Mouse (Mus musculus) neural tube, embryonic 11.5 days (tissue): ENCODE measurements around the gene Ptma. TPM values are rescaled to one million over a fixed set of nuclear protein-coding genes. Genes with fewer than 3 reads are reported as not detected.
A peak's percentile ranks its signal among the peaks of the same experiment; 100 is the strongest.

Source experiments
- ATAC-seq: fragments of 200-750 bp; cut with Nextera tagmentation; 2 replicates; pipeline ENCODE4 v1.8.0; 2017; ENCODE audit warnings: moderate number of reproducible peaks, mild to moderate bottlenecking, moderate TSS enrichment, moderate library complexity; ENCODE audit not compliant: insufficient read depth, low FRiP score, low TSS enrichment
- DNase-seq: peaks from one replicate; pipeline ENCODE4 v3.0.0-alpha.2; 2015; ENCODE audit warnings: low spot score
- H3K27ac ChIP-seq: fragments of 300-500 bp; sonication (generic); 2 replicates; pipeline ENCODE4 v1.5.1; 2014; ENCODE audit warnings: low read depth, mild to moderate bottlenecking, low read length
- H3K27me3 ChIP-seq: fragments of 300-500 bp; sonication (generic); 2 replicates; pipeline ENCODE4 v1.6.1; 2014; ENCODE audit warnings: mild to moderate bottlenecking, low read length, mixed read lengths; ENCODE audit not compliant: control insufficient read depth, insufficient read depth
- H3K36me3 ChIP-seq: fragments of 300-500 bp; sonication (generic); 2 replicates; pipeline ENCODE4 v1.6.1; 2014; ENCODE audit warnings: mild to moderate bottlenecking, low read length, moderate library complexity, mixed read lengths; ENCODE audit not compliant: control insufficient read depth, insufficient read depth
- H3K4me1 ChIP-seq: fragments of 300-500 bp; sonication (generic); 2 replicates; pipeline ENCODE4 v1.6.1; 2014; ENCODE audit warnings: low read length, mixed read lengths; ENCODE audit not compliant: control insufficient read depth, insufficient read depth
- H3K4me2 ChIP-seq: fragments of 300-500 bp; sonication (generic); 2 replicates; pipeline ENCODE4 v1.6.1; 2014; ENCODE audit warnings: low read depth, mild to moderate bottlenecking, moderate library complexity
- H3K4me3 ChIP-seq: fragments of 300-500 bp; sonication (generic); 2 replicates; pipeline ENCODE4 v1.5.1; 2014; ENCODE audit warnings: low read depth, low read length
- H3K9ac ChIP-seq: fragments of 300-500 bp; sonication (generic); 2 replicates; pipeline ENCODE4 v1.6.1; 2014; ENCODE audit warnings: mild to moderate bottlenecking, low read length
- H3K9me3 ChIP-seq: fragments of 300-500 bp; sonication (generic); 2 replicates; pipeline ENCODE4 v1.6.1; 2016; ENCODE audit warnings: low read length; ENCODE audit not compliant: control insufficient read depth
- WGBS: fragments of 180-500 bp; shearing (Covaris S2); extraction: QIAGEN DNeasy Blood & Tissue Kit; methylation state at CpG from one replicate; pipeline ENCODE4 v1.1.7; 2014; 5-methylcytosine and 5-hydroxymethylcytosine counted together
- polyA plus RNA-seq: library from polyadenylated mRNA; unstranded; fragments of >200 nt; fragmentation: Nextera tagmentation; extraction: Ambion mirVana; gene quantifications from 2 replicates; pipeline ENCODE4 v1.2.1, GENCODE M21; 2014

The Ptma gene
- polyA plus RNA-seq, result 2,926 and 3,268 TPM in 2 replicates

DNA sequence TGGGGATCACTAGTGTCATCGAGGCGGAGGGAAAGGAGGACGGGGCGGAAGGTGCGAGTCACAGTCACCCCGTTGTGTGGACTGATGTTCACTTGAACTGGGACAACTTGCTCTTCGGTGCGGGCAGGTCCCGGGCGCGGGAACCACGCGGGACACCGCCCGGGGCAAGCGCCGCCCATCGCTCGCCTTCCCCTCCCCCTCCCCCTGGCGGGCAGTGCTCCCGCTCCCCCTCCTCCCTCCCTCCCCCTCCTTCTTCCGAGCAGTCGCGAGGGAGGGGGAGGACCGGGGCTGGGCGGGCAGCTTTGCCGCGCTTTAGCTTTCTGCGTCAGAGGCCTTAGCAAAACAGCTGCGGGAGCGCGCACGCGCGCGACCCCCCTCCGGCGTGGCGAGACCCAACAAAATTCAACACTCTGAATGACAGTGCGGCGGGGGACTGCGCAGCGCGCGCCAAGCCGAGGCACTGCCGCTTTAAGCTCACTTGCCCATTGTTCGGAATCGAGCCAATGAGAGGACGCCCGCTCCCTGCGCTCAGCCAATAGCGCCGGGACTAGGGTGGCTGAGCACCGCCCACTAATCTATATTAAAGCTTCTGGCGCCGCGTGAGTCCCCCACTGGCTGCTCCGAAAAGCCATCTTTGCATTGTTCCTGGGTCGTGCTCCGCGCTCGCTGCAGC, at the start of gene Ptma:
Gene Ptma (plus strand): TSS at position 611 of the 673 bp plus-strand sequence.
- no peaks in the 10 kb centered on the region for H3K9me3 ChIP-seq
- peak; percentile 100 for DNase-seq
- ATAC-seq, result peak; percentile 91
- peaks cover 11% of the 10 kb centered on the region for H3K36me3 ChIP-seq
- peaks cover 12% of the 10 kb centered on the region for H3K4me1 ChIP-seq
- peak within 1 kb of the TSS; percentile 99 for H3K27ac ChIP-seq
- peak within 1 kb of the TSS; percentile 91 for H3K4me2 ChIP-seq
- under 1% methylated on average over 44 of the region's 63 CpGs for WGBS
- H3K4me3 ChIP-seq, result peak within 1 kb of the TSS; percentile 100
- no peaks in the 10 kb centered on the region for H3K27me3 ChIP-seq
- peak within 1 kb of the TSS; percentile 100 for H3K9ac ChIP-seq

DNA sequence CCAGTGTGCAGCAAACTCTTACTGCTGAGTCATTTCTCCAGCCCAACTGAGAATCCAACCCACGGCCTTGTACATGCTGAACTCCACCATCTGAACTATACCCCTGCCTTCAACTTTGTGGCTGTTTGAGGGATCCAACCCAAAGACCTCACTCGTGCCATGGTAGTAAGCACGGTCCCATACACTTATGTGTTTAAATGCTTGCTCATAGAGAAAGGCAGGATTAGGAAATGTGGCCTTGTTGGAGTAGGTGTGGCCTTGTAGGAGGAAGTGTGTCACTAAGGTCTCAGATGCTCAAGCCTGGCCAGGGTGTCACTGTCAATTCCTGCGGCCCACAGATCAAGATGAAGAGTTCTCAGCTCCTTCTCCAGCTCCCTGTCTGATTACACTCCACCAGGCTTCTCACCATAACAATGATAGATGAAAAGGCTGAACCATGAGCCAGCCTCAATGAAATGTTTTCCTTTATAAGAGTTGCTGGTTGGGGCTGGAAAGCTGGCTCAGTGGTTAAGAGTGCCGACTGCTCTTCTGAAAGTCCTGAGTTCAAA, 48.7 kb upstream of the Ptma start:
- Histone ChIP-seq H3K27me3 (no peaks in the 10 kb centered on the region), H3K4me3 (no peak overlapping the region), H3K9me3 (no peaks in the 10 kb centered on the region), H3K4me2 (no peak overlapping the region), H3K36me3 (no peaks in the 10 kb centered on the region), H3K4me1 (no peaks in the 10 kb centered on the region), H3K27ac (no peak overlapping the region), H3K9ac (no peak overlapping the region)
- DNase-seq, result no peak
- 92% methylated on average over 5 of the region's 5 CpGs for whole genome bisulfite sequencing
- ATAC-seq, result no peak

DNA sequence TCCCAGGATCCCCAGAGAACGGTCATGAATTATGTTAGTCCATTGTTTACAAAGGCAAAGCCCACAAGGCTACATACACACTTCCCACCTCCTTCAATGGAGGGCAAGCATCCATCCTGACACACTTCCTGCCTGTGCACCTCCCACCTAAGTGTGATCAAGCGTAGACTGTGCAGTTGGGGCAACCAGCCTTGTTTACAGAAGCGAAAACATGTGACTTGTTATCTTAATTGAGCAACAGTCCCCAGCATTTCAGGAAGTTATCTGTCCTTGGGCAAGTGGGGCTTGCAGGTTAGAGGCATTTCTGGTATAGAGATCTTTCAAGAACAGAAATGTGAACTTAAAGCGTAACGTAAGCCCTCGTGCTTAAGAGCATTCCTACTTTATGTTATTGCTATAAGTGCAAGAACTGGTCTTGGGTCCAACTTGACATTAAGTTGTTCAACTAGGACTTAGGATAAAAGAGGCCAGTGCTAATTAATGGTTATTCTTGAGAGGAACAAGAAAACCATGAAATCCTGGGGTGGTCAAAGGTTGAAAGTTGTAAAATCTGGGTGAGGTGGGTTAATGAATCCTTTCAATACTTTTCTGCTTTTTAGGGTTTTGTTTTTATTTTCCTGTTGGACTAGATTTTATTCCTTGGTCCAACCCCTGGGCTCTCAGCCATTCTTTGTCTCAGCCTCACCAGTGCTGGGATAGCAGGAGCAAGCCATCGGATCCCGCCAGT, 47.3 kb upstream of the Ptma start:
- H3K36me3 ChIP-seq, result no peaks in the 10 kb centered on the region
- ATAC-seq (no peak), DNase-seq (no peak)
- no peaks in the 10 kb centered on the region for H3K4me1 ChIP-seq
- no peak overlapping the region for H3K9ac ChIP-seq
- 82% methylated on average over 8 of the region's 8 CpGs for WGBS
- H3K9me3 ChIP-seq, result no peaks in the 10 kb centered on the region
- H3K4me3 ChIP-seq, result no peak overlapping the region
- H3K27me3 ChIP-seq, result no peaks in the 10 kb centered on the region
- H3K4me2 ChIP-seq, result no peak overlapping the region
- H3K27ac ChIP-seq, result no peak overlapping the region

DNA sequence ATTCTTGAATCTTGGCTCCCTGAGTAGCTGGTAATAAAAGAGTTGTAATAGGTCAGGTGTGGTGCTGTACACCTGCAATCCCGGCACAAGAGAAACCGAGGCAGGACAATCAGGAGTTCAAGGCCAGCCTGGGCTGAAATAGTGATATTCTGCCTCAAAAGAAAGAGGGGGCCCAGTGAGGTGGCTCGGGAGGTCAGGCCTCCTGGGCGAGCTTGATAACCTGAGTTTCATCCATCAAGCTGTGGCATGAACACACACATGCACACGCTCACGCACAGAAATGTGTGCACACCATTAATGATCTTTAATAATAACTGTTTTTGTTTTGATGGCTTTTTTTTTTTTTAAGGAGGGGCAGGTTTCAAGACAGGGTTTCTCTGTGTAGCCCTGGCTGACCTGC, 46.2 kb upstream of the Ptma start:
- Histone ChIP-seq H3K27me3 (no peaks in the 10 kb centered on the region), H3K9me3 (no peaks in the 10 kb centered on the region), H3K27ac (no peak overlapping the region), H3K4me1 (no peaks in the 10 kb centered on the region), H3K4me2 (no peak overlapping the region), H3K9ac (no peak overlapping the region), H3K4me3 (no peak overlapping the region), H3K36me3 (no peaks in the 10 kb centered on the region)
- ATAC-seq (no peak), DNase-seq (no peak)
- 91% methylated on average over 6 of the region's 6 CpGs for WGBS

DNA sequence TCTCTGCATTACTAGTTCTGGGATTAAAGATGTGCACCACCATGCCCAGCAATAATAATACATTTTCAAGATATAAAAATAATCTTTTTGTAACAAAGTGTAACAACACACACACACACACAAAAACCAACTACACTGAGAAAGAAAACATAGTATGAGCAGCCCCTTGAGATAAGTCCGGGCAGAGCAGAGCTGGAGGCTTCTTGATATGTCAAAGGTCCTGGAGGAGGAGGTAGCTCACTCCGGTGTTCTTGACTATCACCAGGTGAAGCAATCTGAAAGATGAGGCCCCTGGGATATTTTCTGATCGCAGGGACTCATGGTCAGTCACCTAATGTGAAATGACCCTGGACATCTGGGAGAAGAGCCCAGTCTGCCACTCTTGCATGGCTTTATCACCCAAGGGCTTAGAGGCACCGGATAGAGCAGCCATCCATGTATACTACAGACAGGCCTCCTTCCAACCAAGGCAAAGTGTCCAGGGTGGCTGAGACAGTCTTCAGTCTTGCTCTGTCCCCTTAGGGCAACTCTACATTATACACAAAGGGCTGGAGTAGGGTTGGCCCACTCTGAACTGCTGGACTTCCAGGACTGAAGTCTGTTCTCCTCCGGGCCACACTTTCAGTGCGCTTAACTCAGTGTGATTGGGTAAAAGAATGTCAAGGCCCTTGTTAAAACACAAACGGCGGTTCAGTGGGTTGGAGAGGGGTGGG, 45.6 kb upstream of the Ptma start:
- ATAC-seq (no peak), DNase-seq (peak; percentile 3)
- Histone ChIP-seq H3K4me3 (no peak overlapping the region), H3K9ac (no peak overlapping the region), H3K36me3 (no peaks in the 10 kb centered on the region), H3K27ac (no peak overlapping the region), H3K4me2 (no peak overlapping the region), H3K9me3 (no peaks in the 10 kb centered on the region), H3K4me1 (no peaks in the 10 kb centered on the region), H3K27me3 (no peaks in the 10 kb centered on the region)
- WGBS, result 88% methylated on average over 8 of the region's 8 CpGs

DNA sequence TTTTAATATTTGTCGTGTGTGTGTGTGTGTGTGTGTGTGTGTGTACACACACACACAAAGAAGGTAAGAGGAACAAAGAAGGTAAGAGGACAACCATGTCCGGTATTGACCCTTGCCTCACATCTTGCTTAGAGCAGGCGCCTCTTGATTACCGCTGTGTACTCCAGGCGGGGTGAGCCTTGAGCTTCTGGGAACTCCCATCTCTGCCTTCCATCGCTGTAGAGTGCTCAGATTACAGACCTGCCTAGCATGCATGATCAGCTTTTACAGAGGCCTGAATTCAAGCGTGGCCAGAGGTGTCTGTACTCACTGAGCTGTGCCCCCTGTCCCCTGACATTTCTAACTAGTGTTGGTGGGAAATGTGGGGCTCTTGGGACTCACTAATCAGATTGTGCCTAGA, 45.1 kb upstream of the Ptma start:
- no peak overlapping the region for H3K27ac ChIP-seq
- no peaks in the 10 kb centered on the region for H3K9me3 ChIP-seq
- no peaks in the 10 kb centered on the region for H3K4me1 ChIP-seq
- ATAC-seq (no peak), DNase-seq (no peak)
- H3K9ac ChIP-seq, result no peak overlapping the region
- no peak overlapping the region for H3K4me2 ChIP-seq
- H3K36me3 ChIP-seq, result no peaks in the 10 kb centered on the region
- no peaks in the 10 kb centered on the region for H3K27me3 ChIP-seq
- H3K4me3 ChIP-seq, result no peak overlapping the region
- 71% methylated on average over 7 of the region's 7 CpGs for WGBS

DNA sequence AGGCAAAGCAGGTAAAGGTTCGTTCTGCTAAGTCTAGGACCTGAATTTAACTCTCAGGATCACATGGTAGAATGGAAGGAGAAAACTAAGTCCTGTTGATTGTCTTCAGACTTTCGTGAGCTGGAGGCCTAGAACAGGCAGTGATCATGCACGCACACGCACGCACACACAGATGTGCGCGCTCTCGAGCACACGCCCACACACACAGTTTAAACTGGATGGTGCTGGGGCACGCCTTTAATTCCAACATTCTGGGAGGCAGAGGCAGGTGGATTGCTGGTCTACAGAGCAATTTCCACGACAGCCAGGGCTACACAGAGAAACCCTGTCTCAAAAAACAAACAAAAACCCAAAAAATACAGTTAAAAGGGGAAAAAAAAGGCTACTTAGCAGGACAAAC, 44.2 kb upstream of the Ptma start:
- Histone ChIP-seq H3K27ac (0 out of 2 replicates have a peak overlapping the region, but pooled peaks have one; percentile 11), H3K27me3 (no peaks in the 10 kb centered on the region), H3K9ac (no peak overlapping the region), H3K9me3 (no peaks in the 10 kb centered on the region), H3K36me3 (no peaks in the 10 kb centered on the region), H3K4me1 (no peaks in the 10 kb centered on the region), H3K4me3 (no peak overlapping the region), H3K4me2 (no peak overlapping the region)
- WGBS, result 87% methylated on average over 11 of the region's 11 CpGs
- DNase-seq (no peak), ATAC-seq (no peak)

DNA sequence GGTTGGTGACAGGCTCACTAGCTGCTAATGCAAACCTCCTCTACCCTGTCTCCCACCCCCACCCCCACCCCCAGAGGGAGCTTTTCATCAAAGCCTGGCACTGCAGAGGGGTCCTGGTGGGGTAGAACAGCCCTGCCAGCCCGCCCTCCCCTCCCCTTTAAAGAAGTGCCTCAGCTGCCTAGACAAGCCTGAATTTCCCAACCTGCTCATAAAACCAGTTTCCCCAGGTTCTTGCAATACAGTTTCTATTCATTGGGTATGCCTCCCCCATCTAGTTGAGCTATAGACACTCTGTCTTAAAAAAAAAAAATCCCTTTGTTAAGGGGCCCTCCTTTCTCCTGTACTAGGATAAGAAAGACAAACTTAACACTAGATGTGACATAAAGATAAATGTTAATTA, 43.8 kb upstream of the Ptma start:
- WGBS, result 46% methylated on average over 1 of the region's 1 CpGs
- Histone ChIP-seq H3K27ac (no peak overlapping the region), H3K4me3 (no peak overlapping the region), H3K4me2 (no peak overlapping the region), H3K9ac (no peak overlapping the region), H3K9me3 (no peaks in the 10 kb centered on the region), H3K27me3 (no peaks in the 10 kb centered on the region), H3K36me3 (no peaks in the 10 kb centered on the region), H3K4me1 (no peaks in the 10 kb centered on the region)
- ATAC-seq, result no peak
- no peak for DNase-seq
